Mouse (Mus musculus): ENCODE data around the gene Bet1l. TPM values are rescaled to one million over a fixed set of nuclear protein-coding genes. Genes with fewer than 3 reads are reported as not detected.

Gene Bet1l
- polyA plus RNA-seq, 1 experiment from 2014 or later = 65.4 TPM

- 83% methylated on average over 4 of the region's 4 CpGs for WGBS
- no peak overlapping the region for H3K9ac ChIP-seq (ENCODE audit: low read depth, low read length)
- no peak overlapping the region for H3K27ac ChIP-seq (replicated peaks; ENCODE audit: low read depth, low read length)
- no peaks in the 10 kb centered on the region for H3K36me3 ChIP-seq (ENCODE audit: control insufficient read depth, insufficient read depth, low read length)
- H3K27me3 ChIP-seq (replicated peaks; ENCODE audit: control insufficient read depth, insufficient read depth, low read length) = no peaks in the 10 kb centered on the region
- no peaks in the 10 kb centered on the region for H3K4me1 ChIP-seq (ENCODE audit: control insufficient read depth, insufficient read depth, low read length)
- H3K9me3 ChIP-seq (ENCODE audit: control insufficient read depth, low read length) = no peaks in the 10 kb centered on the region
- ATAC-seq (ENCODE audit: low read depth) (no peak), DNase-seq (ENCODE audit: low spot score) (no peak)
- H3K4me3 ChIP-seq (ENCODE audit: low read depth, low read length) = no peak overlapping the region
- no peak overlapping the region for H3K4me2 ChIP-seq (ENCODE audit: low read depth, low read length)
Observed at GRCm38 (mm10) chr7:140833341-140833740, 24.0 kb downstream of the Bet1l start.

GRCm38 (mm10) chr7:140831447-140831846, 25.9 kb downstream of the Bet1l start:
- no peak overlapping the region for H3K27ac ChIP-seq (replicated peaks; ENCODE audit: low read depth, low read length)
- ATAC-seq (ENCODE audit: low read depth) (no peak), DNase-seq (ENCODE audit: low spot score) (no peak)
- no peaks in the 10 kb centered on the region for H3K27me3 ChIP-seq (replicated peaks; ENCODE audit: control insufficient read depth, insufficient read depth, low read length)
- no peaks in the 10 kb centered on the region for H3K36me3 ChIP-seq (ENCODE audit: control insufficient read depth, insufficient read depth, low read length)
- whole genome bisulfite sequencing = 73% methylated on average over 6 of the region's 6 CpGs
- no peak overlapping the region for H3K4me2 ChIP-seq (ENCODE audit: low read depth, low read length)
- H3K9me3 ChIP-seq (ENCODE audit: control insufficient read depth, low read length) = no peaks in the 10 kb centered on the region
- H3K9ac ChIP-seq (ENCODE audit: low read depth, low read length) = no peak overlapping the region
- H3K4me3 ChIP-seq (ENCODE audit: low read depth, low read length) = no peak overlapping the region
- no peaks in the 10 kb centered on the region for H3K4me1 ChIP-seq (ENCODE audit: control insufficient read depth, insufficient read depth, low read length)

- 38% methylated on average over 8 of the region's 8 CpGs for WGBS
- Histone ChIP-seq H3K27me3 (replicated peaks; ENCODE audit: control insufficient read depth, insufficient read depth, low read length) (no peaks in the 10 kb centered on the region), H3K9me3 (ENCODE audit: control insufficient read depth, low read length) (no peaks in the 10 kb centered on the region), H3K4me2 (ENCODE audit: low read depth, low read length) (no peak overlapping the region), H3K9ac (ENCODE audit: low read depth, low read length) (no peak overlapping the region), H3K4me3 (ENCODE audit: low read depth, low read length) (no peak overlapping the region), H3K4me1 (ENCODE audit: control insufficient read depth, insufficient read depth, low read length) (no peaks in the 10 kb centered on the region), H3K27ac (replicated peaks; ENCODE audit: low read depth, low read length) (no peak overlapping the region), H3K36me3 (ENCODE audit: control insufficient read depth, insufficient read depth, low read length) (no peaks in the 10 kb centered on the region)
- DNase-seq (ENCODE audit: low spot score) = peak; percentile 59
- no peak for ATAC-seq (ENCODE audit: low read depth)
Observed at GRCm38 (mm10) chr7:140828171-140828881, 29.1 kb downstream of the Bet1l start.

GRCm38 (mm10) chr7:140822731-140823130, 34.6 kb downstream of the Bet1l start:
- Histone ChIP-seq H3K4me1 (ENCODE audit: control insufficient read depth, insufficient read depth, low read length) (0 out of 2 replicates have a peak, but pooled peaks cover 3% of the 10 kb centered on the region), H3K36me3 (ENCODE audit: control insufficient read depth, insufficient read depth, low read length) (0 out of 2 replicates have a peak, but pooled peaks cover 2% of the 10 kb centered on the region), H3K9me3 (ENCODE audit: control insufficient read depth, low read length) (no peaks in the 10 kb centered on the region), H3K27ac (replicated peaks; ENCODE audit: low read depth, low read length) (no peak overlapping the region), H3K4me3 (ENCODE audit: low read depth, low read length) (no peak overlapping the region), H3K4me2 (ENCODE audit: low read depth, low read length) (no peak overlapping the region), H3K27me3 (replicated peaks; ENCODE audit: control insufficient read depth, insufficient read depth, low read length) (no peaks in the 10 kb centered on the region), H3K9ac (ENCODE audit: low read depth, low read length) (no peak overlapping the region)
- no peak for DNase-seq (ENCODE audit: low spot score)
- 83% methylated on average over 4 of the region's 4 CpGs for WGBS
- no peak for ATAC-seq (ENCODE audit: low read depth)

GRCm38 (mm10) chr7:140821653-140822329, 35.6 kb downstream of the Bet1l start, which contains the start of gene Zfp941:
Gene Zfp941 (minus strand): TSS chr7:140822178.
- DNase-seq (ENCODE audit: low spot score) = peak; percentile 67
- peak within 1 kb of the TSS; percentile 51 for H3K4me3 ChIP-seq (ENCODE audit: low read depth, low read length)

GRCm38 (mm10) chr7:140821305-140821652, 36.1 kb downstream of the Bet1l start:
- H3K27ac ChIP-seq (replicated peaks; ENCODE audit: low read depth, low read length) = no peak overlapping the region
- no peak for DNase-seq (ENCODE audit: low spot score)
- 40% methylated on average over 5 of the region's 5 CpGs for WGBS
- peak overlapping the region; percentile 51 for H3K4me3 ChIP-seq (ENCODE audit: low read depth, low read length)
- H3K9me3 ChIP-seq (ENCODE audit: control insufficient read depth, low read length) = no peaks in the 10 kb centered on the region
- H3K4me1 ChIP-seq (ENCODE audit: control insufficient read depth, insufficient read depth, low read length) = 0 out of 2 replicates have a peak, but pooled peaks cover 3% of the 10 kb centered on the region
- H3K36me3 ChIP-seq (ENCODE audit: control insufficient read depth, insufficient read depth, low read length) = 0 out of 2 replicates have a peak, but pooled peaks cover 2% of the 10 kb centered on the region
- peak overlapping the region; percentile 63 for H3K9ac ChIP-seq (ENCODE audit: low read depth, low read length)
- H3K27me3 ChIP-seq (replicated peaks; ENCODE audit: control insufficient read depth, insufficient read depth, low read length) = no peaks in the 10 kb centered on the region
- peak overlapping the region; percentile 72 for H3K4me2 ChIP-seq (ENCODE audit: low read depth, low read length)
- no peak for ATAC-seq (ENCODE audit: low read depth)

More at GRCm38 (mm10) chr7:140821653-140822329, 35.6 kb downstream of the Bet1l start, which contains the start of gene Zfp941:
- no peaks in the 10 kb centered on the region for H3K9me3 ChIP-seq (ENCODE audit: control insufficient read depth, low read length)
- no peaks in the 10 kb centered on the region for H3K27me3 ChIP-seq (replicated peaks; ENCODE audit: control insufficient read depth, insufficient read depth, low read length)
- H3K36me3 ChIP-seq (ENCODE audit: control insufficient read depth, insufficient read depth, low read length) = 0 out of 2 replicates have a peak, but pooled peaks cover 2% of the 10 kb centered on the region
- peak within 1 kb of the TSS; percentile 63 for H3K9ac ChIP-seq (ENCODE audit: low read depth, low read length)
- H3K4me1 ChIP-seq (ENCODE audit: control insufficient read depth, insufficient read depth, low read length) = 0 out of 2 replicates have a peak, but pooled peaks cover 3% of the 10 kb centered on the region
- no peak within 1 kb of the TSS for H3K27ac ChIP-seq (replicated peaks; ENCODE audit: low read depth, low read length)
- ATAC-seq (ENCODE audit: low read depth) = peak; percentile 88
- WGBS = 4% methylated on average over 21 of the region's 21 CpGs
- peak within 1 kb of the TSS; percentile 72 for H3K4me2 ChIP-seq (ENCODE audit: low read depth, low read length)

- no peaks in the 10 kb centered on the region for H3K27me3 ChIP-seq (replicated peaks; ENCODE audit: control insufficient read depth, insufficient read depth, low read length)
- WGBS = 77% methylated on average over 4 of the region's 4 CpGs
- H3K9me3 ChIP-seq (ENCODE audit: control insufficient read depth, low read length) = no peaks in the 10 kb centered on the region
- H3K4me3 ChIP-seq (ENCODE audit: low read depth, low read length) = no peak overlapping the region
- 0 out of 2 replicates have a peak, but pooled peaks cover 2% of the 10 kb centered on the region for H3K36me3 ChIP-seq (ENCODE audit: control insufficient read depth, insufficient read depth, low read length)
- H3K9ac ChIP-seq (ENCODE audit: low read depth, low read length) = no peak overlapping the region
- DNase-seq (ENCODE audit: low spot score) (no peak), ATAC-seq (ENCODE audit: low read depth) (no peak)
- no peak overlapping the region for H3K27ac ChIP-seq (replicated peaks; ENCODE audit: low read depth, low read length)
- no peak overlapping the region for H3K4me2 ChIP-seq (ENCODE audit: low read depth, low read length)
- H3K4me1 ChIP-seq (ENCODE audit: control insufficient read depth, insufficient read depth, low read length) = 0 out of 2 replicates have a peak, but pooled peaks cover 3% of the 10 kb centered on the region
Observed at GRCm38 (mm10) chr7:140820173-140820572, 37.2 kb downstream of the Bet1l start.

- H3K36me3 ChIP-seq (ENCODE audit: control insufficient read depth, insufficient read depth, low read length) = peaks cover 15% of the 10 kb centered on the region; the same call in 1 of the 2 replicates
- no peaks in the 10 kb centered on the region for H3K27me3 ChIP-seq (replicated peaks; ENCODE audit: control insufficient read depth, insufficient read depth, low read length)
- no peak for ATAC-seq (ENCODE audit: low read depth)
- H3K4me2 ChIP-seq (ENCODE audit: low read depth, low read length) = no peak overlapping the region
- no peaks in the 10 kb centered on the region for H3K9me3 ChIP-seq (ENCODE audit: control insufficient read depth, low read length)
- H3K9ac ChIP-seq (ENCODE audit: low read depth, low read length) = no peak overlapping the region
- 88% methylated on average over 12 of the region's 12 CpGs for WGBS
- no peaks in the 10 kb centered on the region for H3K4me1 ChIP-seq (ENCODE audit: control insufficient read depth, insufficient read depth, low read length)
- no peak for DNase-seq (ENCODE audit: low spot score)
- no peak overlapping the region for H3K27ac ChIP-seq (replicated peaks; ENCODE audit: low read depth, low read length)
- no peak overlapping the region for H3K4me3 ChIP-seq (ENCODE audit: low read depth, low read length)
Observed at GRCm38 (mm10) chr7:140812850-140813249, 44.5 kb downstream of the Bet1l start.
